Mouse (Mus musculus) megakaryocyte, embryonic 14.5 days (primary cell): ENCODE measurements around the gene Gm49369. TPM values are rescaled to one million over a fixed set of nuclear protein-coding genes. Genes with fewer than 3 reads are reported as not detected.

ENCODE experiments used
- polyA plus RNA-seq: library from polyadenylated mRNA; stranded (reverse); fragments of >175 nt; gene quantifications from 2 replicates; pipeline ENCODE4 v1.2.3, GENCODE M21; 2012; ENCODE audit warnings: low replicate concordance; ENCODE audit not compliant: insufficient read depth

Gene Gm49369
- polyA plus RNA-seq, 1 experiment = 303 TPM

Other genes starting within 250 kb of the Gm49369 start
- gene Gm39115, start 246.6 kb downstream of the Gm49369 start, polyA plus RNA-seq = not detected in 2 replicates
- not detected in 2 replicates for gene Gm45337, start 238.1 kb downstream of the Gm49369 start, polyA plus RNA-seq
- gene Gm29735, start 225.6 kb downstream of the Gm49369 start, polyA plus RNA-seq = not detected in 2 replicates
- gene Gm4553, start 216.9 kb downstream of the Gm49369 start, polyA plus RNA-seq = not detected in 2 replicates
- gene Krtap5-2, start 206.7 kb downstream of the Gm49369 start, polyA plus RNA-seq = not detected in 2 replicates
- gene Gm10153, start 192.3 kb downstream of the Gm49369 start, polyA plus RNA-seq = not detected in 2 replicates
- not detected in 2 replicates for gene Krtap5-3, start 181.3 kb downstream of the Gm49369 start, polyA plus RNA-seq
- gene Gm7579, start 170.8 kb downstream of the Gm49369 start, polyA plus RNA-seq = not detected in 2 replicates
- not detected in 2 replicates for gene Krtap5-5, start 152.7 kb downstream of the Gm49369 start, polyA plus RNA-seq
- gene Gm40460, start 141.6 kb downstream of the Gm49369 start, polyA plus RNA-seq = not detected in 2 replicates
- gene Gm2431, start 124.3 kb downstream of the Gm49369 start, polyA plus RNA-seq = not detected in 2 replicates
- not detected in 2 replicates for gene Gm4559, start 108.3 kb downstream of the Gm49369 start, polyA plus RNA-seq
- gene Krtap5-1, start 85.5 kb downstream of the Gm49369 start, polyA plus RNA-seq = not detected in 2 replicates
- gene Krtap5-4, start 79.1 kb downstream of the Gm49369 start, polyA plus RNA-seq = not detected in 2 replicates
- gene Ifitm10, start 8.9 kb downstream of the Gm49369 start, polyA plus RNA-seq = 3.4 and 19.5 TPM in 2 replicates
- gene Ctsd, start 5.4 kb upstream of the Gm49369 start, polyA plus RNA-seq = 432 and 816 TPM in 2 replicates
- gene Syt8, start 52.2 kb upstream of the Gm49369 start, polyA plus RNA-seq = 3.4 TPM in 1 of 2 replicates, not detected in the other
- gene Tnni2, start 59.1 kb upstream of the Gm49369 start, polyA plus RNA-seq = 3.4 TPM in 1 of 2 replicates, not detected in the other
- 10.1 and 33.2 TPM in 2 replicates for gene Lsp1, start 78.1 kb upstream of the Gm49369 start, polyA plus RNA-seq
- gene Tnnt3, start 116.2 kb upstream of the Gm49369 start, polyA plus RNA-seq = 16.2 TPM in 1 of 2 replicates, not detected in the other
- gene Mrpl23, start 150.0 kb upstream of the Gm49369 start, polyA plus RNA-seq = 10.5 TPM in 2 replicates